Mouse (Mus musculus) intestine, embryonic 14.5 days (tissue): Measurements from ENCODE around the gene Bglap. TPM values are rescaled to one million over a fixed set of nuclear protein-coding genes. Genes with fewer than 3 reads are reported as not detected.

Experiments used
- polyA plus RNA-seq: library from polyadenylated mRNA; unstranded; fragments of >200 nt; fragmentation: Nextera tagmentation; extraction: Ambion mirVana; gene quantifications from 2 replicates; pipeline ENCODE4 v1.2.1, GENCODE M21; 2014

Bglap gene
- polyA plus RNA-seq, 1 experiment from 2014 or later: 0.64 TPM

Other genes with a start within 250 kb of the Bglap start
- 23.4 and 23.8 TPM in 2 replicates for gene Mef2d, start 242.1 kb downstream of the Bglap start, polyA plus RNA-seq
- 0.26 TPM in 1 of 2 replicates, not detected in the other for gene Rhbg, start 129.8 kb downstream of the Bglap start, polyA plus RNA-seq
- 0.28 and 0.89 TPM in 2 replicates for gene Gm38392, start 97.3 kb downstream of the Bglap start, polyA plus RNA-seq
- gene Tsacc, start 87.5 kb downstream of the Bglap start, polyA plus RNA-seq: 13.3 TPM in 2 replicates
- gene Cct3, start 87.3 kb downstream of the Bglap start, polyA plus RNA-seq: 566 and 608 TPM in 2 replicates
- gene Glmp, start 59.4 kb downstream of the Bglap start, polyA plus RNA-seq: 140 and 161 TPM in 2 replicates
- gene Tmem79, start 48.3 kb downstream of the Bglap start, polyA plus RNA-seq: 17.1 and 17.3 TPM in 2 replicates
- gene Smg5, start 48.2 kb downstream of the Bglap start, polyA plus RNA-seq: 39.4 and 40.1 TPM in 2 replicates
- 1.5 and 2.4 TPM in 2 replicates for gene Paqr6, start 19.9 kb downstream of the Bglap start, polyA plus RNA-seq
- 0.28 and 0.30 TPM in 2 replicates for gene Bglap3, start 11.7 kb downstream of the Bglap start, polyA plus RNA-seq
- gene Bglap2, start 5.8 kb downstream of the Bglap start, polyA plus RNA-seq: not detected in 2 replicates
- 150 and 154 TPM in 2 replicates for gene Pmf1, start 25.9 kb upstream of the Bglap start, polyA plus RNA-seq
- gene Slc25a44, start 40.7 kb upstream of the Bglap start, polyA plus RNA-seq: 19.7 and 20.1 TPM in 2 replicates
- gene Sema4a, start 76.7 kb upstream of the Bglap start, polyA plus RNA-seq: 11.1 and 13.3 TPM in 2 replicates
- gene Lmna, start 125.5 kb upstream of the Bglap start, polyA plus RNA-seq: 86.0 and 96.0 TPM in 2 replicates
- 19.8 and 23.8 TPM in 2 replicates for gene Mex3a, start 147.9 kb upstream of the Bglap start, polyA plus RNA-seq
- 55.6 and 56.9 TPM in 2 replicates for gene Rab25, start 163.8 kb upstream of the Bglap start, polyA plus RNA-seq
- 98.9 and 102 TPM in 2 replicates for gene Lamtor2, start 168.6 kb upstream of the Bglap start, polyA plus RNA-seq
- gene Ubqln4, start 169.3 kb upstream of the Bglap start, polyA plus RNA-seq: 59.0 and 60.8 TPM in 2 replicates
- gene Ssr2, start 191.4 kb upstream of the Bglap start, polyA plus RNA-seq: 290 and 316 TPM in 2 replicates
- gene Arhgef2, start 221.5 kb upstream of the Bglap start, polyA plus RNA-seq: 87.0 and 98.4 TPM in 2 replicates